Mouse (Mus musculus) spleen, adult 12 weeks (tissue): ENCODE data around the gene Arhgap11a.

ENCODE experiments used
- DNase-seq: peaks from one replicate; pipeline ENCODE4 v3.0.0; 2022; ENCODE audit warnings: low spot score

Gene Arhgap11a

GRCm38 (mm10) chr2:113848245-113849121 is at the start of gene Arhgap11a:
TSS of gene Arhgap11a (minus strand) at chr2:113848661.
- DNase-seq: peak; percentile 91

- DNase-seq: no peak
These were observed 45.1 kb upstream of the Arhgap11a start for GRCm38 (mm10) chr2:113893385-113894122.

- no peak for DNase-seq
These were observed 38.7 kb upstream of the Arhgap11a start for GRCm38 (mm10) chr2:113887166-113887565.

GRCm38 (mm10) chr2:113886061-113886460 is 37.6 kb upstream of the Arhgap11a start:
- no peak for DNase-seq

- no peak for DNase-seq
These were observed 21.7 kb upstream of the Arhgap11a start for GRCm38 (mm10) chr2:113870115-113870514.

- DNase-seq: no peak
These were observed 19.9 kb upstream of the Arhgap11a start for GRCm38 (mm10) chr2:113868404-113868803.

GRCm38 (mm10) chr2:113866155-113866554 is 17.7 kb upstream of the Arhgap11a start:
- no peak for DNase-seq

- DNase-seq: no peak
These were observed 680 bp upstream of the Arhgap11a start for GRCm38 (mm10) chr2:113849141-113849540.

- DNase-seq: no peak
These were observed 700 bp downstream of the Arhgap11a start for GRCm38 (mm10) chr2:113847678-113848244.

GRCm38 (mm10) chr2:113845081-113845480 is 3.4 kb downstream of the Arhgap11a start:
- no peak for DNase-seq

GRCm38 (mm10) chr2:113841656-113842437 is 6.6 kb downstream of the Arhgap11a start:
- DNase-seq: no peak

- DNase-seq: no peak
These were observed 9.0 kb downstream of the Arhgap11a start for GRCm38 (mm10) chr2:113839488-113839887.

GRCm38 (mm10) chr2:113835219-113835618 is 13.2 kb downstream of the Arhgap11a start:
- no peak for DNase-seq

GRCm38 (mm10) chr2:113828943-113829882 is 19.2 kb downstream of the Arhgap11a start, which contains the start of gene Scg5:
TSS of gene Scg5 (minus strand) at chr2:113829121.
- DNase-seq: no peak

GRCm38 (mm10) chr2:113828086-113828942 is 20.1 kb downstream of the Arhgap11a start:
- no peak for DNase-seq

- no peak for DNase-seq
These were observed 24.6 kb downstream of the Arhgap11a start for GRCm38 (mm10) chr2:113823909-113824308.

GRCm38 (mm10) chr2:113822367-113822766 is 26.1 kb downstream of the Arhgap11a start:
- no peak for DNase-seq

GRCm38 (mm10) chr2:113821176-113821734 is 27.2 kb downstream of the Arhgap11a start:
- no peak for DNase-seq

- DNase-seq: no peak
These were observed 28.3 kb downstream of the Arhgap11a start for GRCm38 (mm10) chr2:113820117-113820516.
